Mouse (Mus musculus): ENCODE results near the gene Caly.

GRCm38 (mm10) chr7:140092924-140093528 lies 10.7 kb upstream of the Caly start, which contains the start of gene Prap1:
- no peak for TF ChIP-seq CTCF (IDR thresholded peaks at IDR 0.05; ENCODE audit: borderline replicate concordance, control insufficient read depth, extremely low read depth, insufficient read depth, low read length, poor library complexity)
- TF ChIP-seq POLR2A (IDR thresholded peaks at IDR 0.05; ENCODE audit: control insufficient read depth, extremely low read depth, insufficient read depth, low read length, poor library complexity) = no peak

All from thymus, adult 2 months (tissue).